Mouse (Mus musculus): ENCODE data around the gene Fut8.
A peak's percentile ranks its signal among the peaks of the same experiment; 100 is the strongest.
"Not testable (repeated sequence)": the region's sequence is repeated elsewhere in the genome, so short reads cannot be mapped to it uniquely, and the experiment has no call there.

The Fut8 gene

GRCm38 (mm10) chr12:77222272-77222874 lies 15.6 kb upstream of the Fut8 start:
- DNase-seq (ENCODE audit: low read depth, low spot score) = no peak

- no peak for DNase-seq (ENCODE audit: low read depth, low spot score)
Measured at GRCm38 (mm10) chr12:77223595-77223994, 14.3 kb upstream of the Fut8 start.

GRCm38 (mm10) chr12:77224121-77224520 lies 13.8 kb upstream of the Fut8 start:
- no peak for DNase-seq (ENCODE audit: low read depth, low spot score)

GRCm38 (mm10) chr12:77224891-77225290 lies 13.0 kb upstream of the Fut8 start:
- no peak for DNase-seq (ENCODE audit: low read depth, low spot score)

GRCm38 (mm10) chr12:77225727-77226126 lies 12.2 kb upstream of the Fut8 start:
- no peak for DNase-seq (ENCODE audit: low read depth, low spot score)

- DNase-seq (ENCODE audit: low read depth, low spot score) = no peak
Measured at GRCm38 (mm10) chr12:77235958-77236357, 2.0 kb upstream of the Fut8 start.

GRCm38 (mm10) chr12:77238531-77239389 lies 835 bp downstream of the Fut8 start:
- peak; percentile 76 for DNase-seq (ENCODE audit: low read depth, low spot score)

GRCm38 (mm10) chr12:77239390-77240061 lies 1.6 kb downstream of the Fut8 start:
- DNase-seq (ENCODE audit: low read depth, low spot score) = no peak

- DNase-seq (ENCODE audit: low read depth, low spot score) = no peak
Measured at GRCm38 (mm10) chr12:77240372-77240771, 2.4 kb downstream of the Fut8 start.

- DNase-seq (ENCODE audit: low read depth, low spot score) = no peak
Measured at GRCm38 (mm10) chr12:77240839-77241238, 2.9 kb downstream of the Fut8 start.

GRCm38 (mm10) chr12:77262650-77263049 lies 24.7 kb downstream of the Fut8 start:
- DNase-seq (ENCODE audit: low read depth, low spot score) = no peak

- DNase-seq (ENCODE audit: low read depth, low spot score) = no peak
Measured at GRCm38 (mm10) chr12:77263816-77264215, 25.9 kb downstream of the Fut8 start.

- DNase-seq (ENCODE audit: low read depth, low spot score) = no peak
Measured at GRCm38 (mm10) chr12:77270694-77271093, 32.8 kb downstream of the Fut8 start.

GRCm38 (mm10) chr12:77288507-77288906 lies 50.6 kb downstream of the Fut8 start:
- no peak for DNase-seq (ENCODE audit: low read depth, low spot score)

GRCm38 (mm10) chr12:77291017-77291416 lies 53.1 kb downstream of the Fut8 start:
- no peak for DNase-seq (ENCODE audit: low read depth, low spot score)

- not testable (repeated sequence) for DNase-seq (ENCODE audit: low read depth, low spot score)
Measured at GRCm38 (mm10) chr12:77291864-77292263, 53.9 kb downstream of the Fut8 start.

- DNase-seq (ENCODE audit: low read depth, low spot score) = no peak
Measured at GRCm38 (mm10) chr12:77292375-77293258, 54.7 kb downstream of the Fut8 start.

GRCm38 (mm10) chr12:77296119-77296518 lies 58.2 kb downstream of the Fut8 start:
- no peak for DNase-seq (ENCODE audit: low read depth, low spot score)

GRCm38 (mm10) chr12:77297114-77297513 lies 59.2 kb downstream of the Fut8 start:
- DNase-seq (ENCODE audit: low read depth, low spot score) = no peak

GRCm38 (mm10) chr12:77297858-77298257 lies 59.9 kb downstream of the Fut8 start:
- no peak for DNase-seq (ENCODE audit: low read depth, low spot score)

GRCm38 (mm10) chr12:77302011-77302410 lies 64.1 kb downstream of the Fut8 start:
- DNase-seq (ENCODE audit: low read depth, low spot score) = no peak

- DNase-seq (ENCODE audit: low read depth, low spot score) = no peak
Measured at GRCm38 (mm10) chr12:77303367-77303766, 65.4 kb downstream of the Fut8 start.

All from retina, postnatal 7 days (tissue).